Mouse (Mus musculus): ENCODE results near the gene Nop2. TPM values are rescaled to one million over a fixed set of nuclear protein-coding genes. Genes with fewer than 3 reads are reported as not detected.
A peak's percentile ranks its signal among the peaks of the same experiment; 100 is the strongest.
"Not testable (repeated sequence)": the region's sequence is repeated elsewhere in the genome, so short reads cannot be mapped to it uniquely, and the experiment has no call there.

The Nop2 gene
- polyA plus RNA-seq, 2 experiments, result 48.5 to 54.2 TPM

DNA sequence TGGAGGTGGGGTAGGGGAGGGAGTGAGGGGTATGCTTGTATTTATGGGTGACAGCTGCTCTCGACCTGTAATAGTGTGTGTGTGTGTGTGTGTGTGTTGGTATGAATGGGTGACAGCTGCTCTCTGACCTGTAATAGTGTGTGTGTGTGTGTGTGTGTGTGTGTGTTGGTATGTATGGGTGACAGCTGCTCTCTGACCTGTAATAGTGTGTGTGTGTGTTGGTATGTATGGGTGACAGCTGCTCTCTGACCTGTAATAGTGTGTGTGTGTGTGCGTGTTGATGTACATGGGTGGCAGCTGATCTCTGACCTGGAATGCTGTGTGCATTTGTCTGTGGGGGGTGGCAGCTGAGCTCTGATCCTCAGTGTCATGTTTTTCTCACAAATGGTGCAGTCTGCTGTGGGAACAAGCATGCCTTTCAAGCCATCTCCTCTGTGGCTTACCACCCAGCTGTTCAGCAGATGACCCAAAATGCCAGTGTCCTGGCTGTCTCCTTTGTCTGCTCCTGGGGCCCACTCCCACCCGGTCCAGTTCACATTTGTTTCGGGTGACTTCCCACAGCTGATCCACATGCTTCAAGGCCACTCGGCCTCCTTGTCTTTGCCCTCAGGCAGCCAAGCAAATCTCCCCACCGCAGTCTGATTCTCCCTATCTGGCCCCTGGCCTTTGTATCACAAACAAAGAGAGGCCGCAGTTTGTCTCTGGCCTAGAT lies 25.4 kb downstream of the Nop2 start:
- Histone ChIP-seq H3K4me2 (replicated peaks; ENCODE audit: low read depth, low read length, severe bottlenecking) (no peak overlapping the region), H3K36me3 (ENCODE audit: control insufficient read depth, insufficient read depth, low read length) (peaks cover 81% of the 10 kb centered on the region), H3K4me1 (ENCODE audit: control insufficient read depth, insufficient read depth, low read length) (no peaks in the 10 kb centered on the region), H3K9ac (ENCODE audit: low read depth, low read length, severe bottlenecking) (no peak overlapping the region), H3K27ac (replicated peaks; ENCODE audit: low read depth, low read length) (no peak overlapping the region), H3K4me3 (replicated peaks; ENCODE audit: low read length) (no peak overlapping the region), H3K9me3 (ENCODE audit: control insufficient read depth, low read length) (no peaks in the 10 kb centered on the region), H3K27me3 (ENCODE audit: control insufficient read depth, insufficient read depth, low read length) (no peaks in the 10 kb centered on the region)
- DNase-seq (ENCODE audit: low spot score), result peak; percentile 54
- no peak for TF ChIP-seq POLR2A (IDR thresholded peaks at IDR 0.05; ENCODE audit: borderline replicate concordance, extremely low read depth, insufficient read depth, insufficient read length)
- 71% methylated on average over 7 of the region's 7 CpGs for WGBS
- ATAC-seq (ENCODE audit: low FRiP score, low read depth), result peak; percentile 58

DNA sequence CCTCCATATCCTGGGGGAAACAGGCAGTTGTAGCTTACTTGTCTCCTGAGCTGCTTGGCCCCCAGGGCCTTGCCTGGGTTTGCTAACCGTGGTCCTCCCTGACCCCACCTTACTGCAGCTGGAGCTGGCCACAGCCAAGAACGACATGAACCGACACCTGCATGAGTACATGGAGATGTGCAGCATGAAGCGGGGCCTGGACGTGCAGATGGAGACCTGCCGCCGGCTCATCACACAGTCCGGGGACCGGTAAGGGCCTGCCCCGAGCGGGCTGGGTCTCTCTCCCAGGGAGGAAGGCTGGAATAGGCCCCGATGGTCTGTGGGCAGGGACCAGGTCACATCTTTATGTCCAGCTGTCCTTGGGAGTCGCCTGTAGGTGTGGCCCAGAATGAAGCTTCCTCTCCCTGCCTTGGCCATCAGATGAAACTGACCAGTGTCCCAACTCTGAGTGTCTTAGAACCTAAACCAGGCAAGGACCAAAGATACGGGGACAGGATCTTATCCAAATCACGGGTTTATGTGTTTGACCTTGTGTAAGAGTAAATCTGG lies 27.3 kb downstream of the Nop2 start:
- Histone ChIP-seq H3K27ac (replicated peaks; ENCODE audit: low read depth, low read length) (no peak overlapping the region), H3K9ac (ENCODE audit: low read depth, low read length, severe bottlenecking) (no peak overlapping the region), H3K4me2 (replicated peaks; ENCODE audit: low read depth, low read length, severe bottlenecking) (no peak overlapping the region), H3K4me1 (ENCODE audit: control insufficient read depth, insufficient read depth, low read length) (peaks cover 8% of the 10 kb centered on the region), H3K9me3 (ENCODE audit: control insufficient read depth, low read length) (no peaks in the 10 kb centered on the region), H3K27me3 (ENCODE audit: control insufficient read depth, insufficient read depth, low read length) (no peaks in the 10 kb centered on the region), H3K4me3 (replicated peaks; ENCODE audit: low read length) (no peak overlapping the region), H3K36me3 (ENCODE audit: control insufficient read depth, insufficient read depth, low read length) (peaks cover 78% of the 10 kb centered on the region)
- TF ChIP-seq POLR2A (IDR thresholded peaks at IDR 0.05; ENCODE audit: borderline replicate concordance, extremely low read depth, insufficient read depth, insufficient read length), result no peak
- ATAC-seq (ENCODE audit: low FRiP score, low read depth) (no peak), DNase-seq (ENCODE audit: low spot score) (no peak)
- WGBS, result 84% methylated on average over 15 of the region's 15 CpGs

DNA sequence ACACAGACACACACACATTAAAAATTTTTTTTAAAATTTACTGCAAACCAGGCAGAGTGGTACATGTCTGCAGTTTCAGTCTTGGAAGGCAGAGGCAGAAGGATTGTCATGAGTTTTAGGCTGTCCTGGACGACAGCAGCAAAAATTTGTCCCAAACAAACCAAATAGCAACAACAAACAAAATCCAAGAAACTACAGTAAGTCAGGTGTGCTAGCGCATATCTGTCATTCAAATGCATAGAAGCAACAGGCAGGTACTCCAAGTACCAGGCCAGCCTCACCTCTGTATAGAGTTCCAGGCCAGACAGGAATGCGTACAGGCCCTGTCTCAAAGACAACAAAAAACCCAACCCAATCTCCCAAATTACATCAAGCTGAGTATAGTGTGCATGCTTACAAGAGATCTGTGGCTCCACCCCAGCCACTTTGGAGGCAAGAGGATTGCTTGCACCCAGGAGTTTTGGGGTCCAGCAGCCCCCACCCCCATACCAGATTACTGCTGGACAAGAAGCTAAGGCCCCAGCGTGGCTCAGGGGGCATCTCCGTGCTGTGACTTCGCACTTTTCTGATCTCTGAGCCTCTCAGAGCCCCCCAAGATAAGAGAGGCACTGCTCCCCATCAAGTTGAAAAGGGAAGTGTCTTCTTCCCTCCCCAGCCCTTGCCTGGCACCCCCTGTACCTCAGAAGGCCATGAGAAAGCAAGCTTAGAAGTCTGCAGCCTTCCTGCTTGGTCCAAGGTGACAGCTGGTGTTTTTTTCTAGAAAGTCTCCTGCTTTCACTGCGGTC lies 28.3 kb downstream of the Nop2 start:
- DNase-seq (ENCODE audit: low spot score), result no peak
- peaks cover 83% of the 10 kb centered on the region for H3K36me3 ChIP-seq (ENCODE audit: control insufficient read depth, insufficient read depth, low read length)
- no peak overlapping the region for H3K9ac ChIP-seq (ENCODE audit: low read depth, low read length, severe bottlenecking)
- H3K4me3 ChIP-seq (replicated peaks; ENCODE audit: low read length), result no peak overlapping the region
- H3K27me3 ChIP-seq (ENCODE audit: control insufficient read depth, insufficient read depth, low read length), result no peaks in the 10 kb centered on the region
- 82% methylated on average over 7 of the region's 7 CpGs for WGBS
- no peak for ATAC-seq (ENCODE audit: low FRiP score, low read depth)
- peaks cover 11% of the 10 kb centered on the region for H3K4me1 ChIP-seq (ENCODE audit: control insufficient read depth, insufficient read depth, low read length)
- no peak overlapping the region for H3K4me2 ChIP-seq (replicated peaks; ENCODE audit: low read depth, low read length, severe bottlenecking)
- H3K9me3 ChIP-seq (ENCODE audit: control insufficient read depth, low read length), result no peaks in the 10 kb centered on the region
- no peak for TF ChIP-seq POLR2A (IDR thresholded peaks at IDR 0.05; ENCODE audit: borderline replicate concordance, extremely low read depth, insufficient read depth, insufficient read length)
- no peak overlapping the region; the same call in 1 of the 2 replicates for H3K27ac ChIP-seq (replicated peaks; ENCODE audit: low read depth, low read length)

DNA sequence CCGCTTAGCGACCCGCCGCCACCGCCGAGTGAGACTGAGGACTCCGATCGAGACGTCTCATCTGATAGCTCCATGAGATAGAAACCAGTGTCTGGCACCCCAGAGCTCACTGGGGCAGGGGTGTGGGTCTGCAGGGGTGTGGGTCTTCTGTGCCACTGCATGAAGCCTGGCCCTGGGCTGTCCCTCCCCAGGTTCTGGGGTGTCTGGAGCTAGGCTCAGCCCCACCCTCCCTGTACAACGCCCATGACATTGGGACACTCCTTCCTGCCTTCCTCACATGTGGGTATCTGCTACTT lies 28.8 kb downstream of the Nop2 start:
- peaks cover 11% of the 10 kb centered on the region for H3K4me1 ChIP-seq (ENCODE audit: control insufficient read depth, insufficient read depth, low read length)
- H3K36me3 ChIP-seq (ENCODE audit: control insufficient read depth, insufficient read depth, low read length), result peaks cover 80% of the 10 kb centered on the region
- 52% methylated on average over 10 of the region's 10 CpGs for WGBS
- DNase-seq (ENCODE audit: low spot score) (no peak), ATAC-seq (ENCODE audit: low FRiP score, low read depth) (no peak)
- H3K27ac ChIP-seq (replicated peaks; ENCODE audit: low read depth, low read length), result peak overlapping the region; percentile 11; the same call in 1 of the 2 replicates
- H3K9ac ChIP-seq (ENCODE audit: low read depth, low read length, severe bottlenecking), result no peak overlapping the region
- no peaks in the 10 kb centered on the region for H3K9me3 ChIP-seq (ENCODE audit: control insufficient read depth, low read length)
- no peak overlapping the region for H3K4me3 ChIP-seq (replicated peaks; ENCODE audit: low read length)
- no peaks in the 10 kb centered on the region for H3K27me3 ChIP-seq (ENCODE audit: control insufficient read depth, insufficient read depth, low read length)
- TF ChIP-seq POLR2A (IDR thresholded peaks at IDR 0.05; ENCODE audit: borderline replicate concordance, extremely low read depth, insufficient read depth, insufficient read length), result no peak
- no peak overlapping the region for H3K4me2 ChIP-seq (replicated peaks; ENCODE audit: low read depth, low read length, severe bottlenecking)

- Histone ChIP-seq H3K36me3 (ENCODE audit: control insufficient read depth, insufficient read depth, low read length) (peaks cover 74% of the 10 kb centered on the region), H3K4me2 (replicated peaks; ENCODE audit: low read depth, low read length, severe bottlenecking) (no peak overlapping the region), H3K4me3 (replicated peaks; ENCODE audit: low read length) (no peak overlapping the region), H3K4me1 (ENCODE audit: control insufficient read depth, insufficient read depth, low read length) (peaks cover 11% of the 10 kb centered on the region), H3K9me3 (ENCODE audit: control insufficient read depth, low read length) (no peaks in the 10 kb centered on the region), H3K9ac (ENCODE audit: low read depth, low read length, severe bottlenecking) (no peak overlapping the region), H3K27me3 (ENCODE audit: control insufficient read depth, insufficient read depth, low read length) (no peaks in the 10 kb centered on the region), H3K27ac (replicated peaks; ENCODE audit: low read depth, low read length) (peak overlapping the region; percentile 11)
- no peak for TF ChIP-seq POLR2A (IDR thresholded peaks at IDR 0.05; ENCODE audit: borderline replicate concordance, extremely low read depth, insufficient read depth, insufficient read length)
- peak; percentile 47 for DNase-seq (ENCODE audit: low spot score)
- no peak for ATAC-seq (ENCODE audit: low FRiP score, low read depth)
- 16% methylated on average over 22 of the region's 22 CpGs for WGBS
Measured at GRCm38 (mm10) chr6:125160854-125161760, 29.4 kb downstream of the Nop2 start.

GRCm38 (mm10) chr6:125161971-125162370 lies 30.3 kb downstream of the Nop2 start:
- H3K27me3 ChIP-seq (ENCODE audit: control insufficient read depth, insufficient read depth, low read length); H3K4me3 ChIP-seq (replicated peaks; ENCODE audit: low read length); ATAC-seq (ENCODE audit: low FRiP score, low read depth); H3K4me2 ChIP-seq (replicated peaks; ENCODE audit: low read depth, low read length, severe bottlenecking); H3K27ac ChIP-seq (replicated peaks; ENCODE audit: low read depth, low read length); H3K9ac ChIP-seq (ENCODE audit: low read depth, low read length, severe bottlenecking); H3K9me3 ChIP-seq (ENCODE audit: control insufficient read depth, low read length): not testable (repeated sequence)
- H3K36me3 ChIP-seq (ENCODE audit: control insufficient read depth, insufficient read depth, low read length), result peaks cover 68% of the 10 kb centered on the region
- peaks cover 20% of the 10 kb centered on the region for H3K4me1 ChIP-seq (ENCODE audit: control insufficient read depth, insufficient read depth, low read length)
- DNase-seq (ENCODE audit: low spot score), result peak; percentile 72
- 2% methylated on average over 3 of the region's 5 CpGs for WGBS

DNA sequence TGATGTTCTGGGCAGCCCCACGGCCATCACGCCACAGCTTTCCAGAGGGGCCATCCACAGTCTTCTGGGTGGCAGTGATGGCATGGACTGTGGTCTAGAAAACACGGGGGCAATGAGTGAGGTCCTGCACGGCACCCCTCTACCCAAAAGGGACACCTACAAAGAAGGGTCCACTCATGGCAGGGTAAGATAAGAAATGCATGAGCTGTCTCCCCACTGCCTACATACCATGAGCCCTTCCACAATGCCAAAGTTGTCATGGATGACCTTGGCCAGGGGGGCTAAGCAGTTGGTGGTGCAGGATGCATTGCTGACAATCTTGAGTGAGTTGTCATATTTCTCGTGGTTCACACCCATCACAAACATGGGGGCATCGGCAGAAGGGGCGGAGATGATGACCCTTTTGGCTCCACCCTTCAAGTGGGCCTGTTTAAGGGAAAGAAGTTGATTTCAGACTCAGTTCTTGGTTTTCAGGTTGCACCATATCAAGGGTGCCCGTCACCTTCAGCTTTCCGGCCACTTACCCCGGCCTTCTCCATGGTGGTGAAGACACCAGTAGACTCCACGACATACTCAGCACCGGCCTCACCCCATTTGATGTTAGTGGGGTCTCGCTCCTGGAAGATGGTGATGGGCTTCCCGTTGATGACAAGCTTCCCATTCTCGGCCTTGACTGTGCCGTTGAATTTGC lies 31.1 kb downstream of the Nop2 start:
- H3K4me1 ChIP-seq (ENCODE audit: control insufficient read depth, insufficient read depth, low read length), result peaks cover 28% of the 10 kb centered on the region
- not testable (repeated sequence) for H3K4me3 ChIP-seq (replicated peaks; ENCODE audit: low read length)

More for the DNA sequence above, 31.1 kb downstream of the Nop2 start:
- not testable (repeated sequence) for DNase-seq (ENCODE audit: low spot score); H3K9me3 ChIP-seq (ENCODE audit: control insufficient read depth, low read length); ATAC-seq (ENCODE audit: low FRiP score, low read depth); H3K27me3 ChIP-seq (ENCODE audit: control insufficient read depth, insufficient read depth, low read length); H3K9ac ChIP-seq (ENCODE audit: low read depth, low read length, severe bottlenecking); H3K4me2 ChIP-seq (replicated peaks; ENCODE audit: low read depth, low read length, severe bottlenecking); H3K27ac ChIP-seq (replicated peaks; ENCODE audit: low read depth, low read length)
- 74% methylated on average over 10 of the region's 16 CpGs for WGBS
- H3K36me3 ChIP-seq (ENCODE audit: control insufficient read depth, insufficient read depth, low read length), result peaks cover 68% of the 10 kb centered on the region

Measured in limb, embryonic 14.5 days (tissue).